Mouse (Mus musculus): ENCODE results near the gene Gzf1. TPM values are rescaled to one million over a fixed set of nuclear protein-coding genes. Genes with fewer than 3 reads are reported as not detected.

Gene Gzf1
- 11.7 TPM for polyA plus RNA-seq (2017; shearing (Covaris generic))

DNA sequence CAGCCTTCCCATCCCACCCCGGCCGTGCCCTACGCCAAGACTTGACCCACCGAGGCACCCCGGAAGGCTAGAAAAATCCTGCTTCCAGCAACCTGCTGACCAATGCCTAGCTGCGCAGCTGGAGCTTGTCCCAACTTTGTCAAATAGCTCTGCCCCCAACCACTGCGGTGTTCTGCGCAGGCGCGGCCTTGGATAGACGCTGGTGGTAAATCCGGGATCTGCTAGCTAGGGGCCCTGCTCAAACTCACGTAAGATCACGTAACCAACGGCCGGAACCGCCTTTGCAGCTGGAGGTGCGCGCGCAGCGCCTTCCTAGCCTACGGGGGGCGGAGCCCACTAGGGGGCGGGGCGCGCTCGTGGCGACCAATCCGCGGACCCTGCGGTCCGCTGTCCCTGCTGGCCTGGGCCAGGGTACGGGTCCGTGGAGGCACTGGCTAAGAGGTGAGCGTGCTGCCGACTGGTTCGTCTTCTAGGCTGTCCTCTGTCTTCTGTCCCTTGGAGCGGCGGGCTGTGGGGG, at the start of gene Gzf1:
Gene Gzf1 (plus strand): TSS at position 249 of the 517 bp plus-strand sequence.

DNA sequence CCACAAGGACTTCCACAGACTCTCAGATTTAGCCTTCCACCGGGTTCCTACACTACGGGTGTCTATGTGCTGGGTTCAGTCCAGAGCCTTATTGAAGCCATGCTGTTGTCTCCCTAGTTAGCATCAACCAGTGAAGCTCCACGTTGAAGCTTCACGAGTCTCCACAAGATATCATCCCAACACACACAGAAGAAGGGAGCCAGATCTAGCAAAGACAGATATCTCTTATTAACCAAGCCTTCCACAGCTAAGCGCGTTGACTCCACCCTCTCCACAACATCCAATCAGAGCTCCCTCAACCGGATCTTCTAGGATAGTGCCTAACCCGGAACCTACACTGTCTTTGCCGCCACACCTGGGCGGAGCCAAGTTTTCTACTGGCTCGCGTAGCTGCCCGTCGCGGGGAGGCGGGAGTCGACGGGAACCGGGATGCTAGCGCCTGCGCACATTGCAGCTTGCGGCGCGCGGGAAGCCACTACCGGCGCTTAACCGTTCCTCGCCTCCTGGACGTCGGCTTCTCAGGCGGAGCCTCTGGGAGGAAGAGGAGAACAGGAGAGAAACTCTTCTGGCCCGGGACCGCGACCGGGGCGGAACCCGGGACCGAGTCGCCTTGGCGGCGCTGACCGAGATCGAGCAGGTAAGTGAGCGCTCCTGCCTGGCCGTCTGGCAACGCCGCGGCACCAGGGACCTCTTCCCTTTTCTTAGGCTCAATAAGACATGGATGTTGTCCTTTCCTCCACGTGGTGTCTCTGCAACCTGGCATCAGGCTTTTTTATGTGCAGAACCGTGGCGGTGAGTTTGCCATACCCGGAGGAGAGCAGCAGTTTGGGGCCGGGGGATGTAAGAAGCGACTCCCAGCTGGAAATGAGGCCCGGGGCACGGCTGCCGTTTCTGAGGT, 8.4 kb upstream of the Gzf1 start, which contains the start of gene Nxt1:
Gene Nxt1 (plus strand): TSS at position 403 of the 898 bp plus-strand sequence.

DNA sequence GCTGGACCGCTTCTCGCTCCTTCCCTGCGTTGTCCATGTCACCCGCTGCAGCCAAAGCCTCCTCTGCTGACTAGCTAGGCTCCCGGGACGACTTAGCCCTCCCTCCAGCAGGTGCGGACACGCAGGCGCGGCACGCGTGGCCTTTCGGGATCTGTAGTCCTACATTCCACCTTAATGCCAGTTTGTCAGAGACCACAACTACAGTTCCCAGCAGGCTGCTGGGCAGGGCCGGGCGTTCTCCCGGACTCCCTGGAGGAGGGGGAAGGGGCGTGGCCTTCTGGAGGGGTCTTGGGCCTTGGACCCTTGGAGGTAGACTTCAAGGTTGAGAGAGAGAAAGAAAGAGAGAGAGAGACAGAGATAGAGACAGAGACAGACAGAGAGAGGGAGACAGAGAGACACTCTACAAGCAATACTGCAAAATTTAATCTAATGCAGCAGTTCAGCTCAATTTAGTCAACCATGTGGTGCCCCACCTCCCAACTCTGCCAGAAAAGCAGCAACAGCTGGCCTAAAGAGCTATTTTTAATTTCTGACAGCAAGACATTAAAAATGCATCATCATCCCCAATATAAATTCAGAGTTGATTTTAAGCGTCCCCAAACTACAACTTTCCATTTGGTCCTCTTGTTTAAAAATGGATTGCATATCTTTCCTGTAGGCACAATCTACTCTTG, 51.6 kb downstream of the Gzf1 start, which contains the start of gene Napb:
Gene Napb (minus strand): TSS at position 141 of the 674 bp plus-strand sequence.

Other genes starting within 250 kb of the Gzf1 start
- gene Cd93, start 237.5 kb upstream of the Gzf1 start, polyA plus RNA-seq (2017; shearing (Covaris generic)), result 0.12 TPM
- gene Nxt1, start 8.4 kb upstream of the Gzf1 start, polyA plus RNA-seq (2017; shearing (Covaris generic)), result 58.2 TPM
- gene Napb, start 51.4 kb downstream of the Gzf1 start, polyA plus RNA-seq (2017; shearing (Covaris generic)), result 1.6 TPM
- not detected for gene Cstl1, start 69.3 kb downstream of the Gzf1 start, polyA plus RNA-seq (2017; shearing (Covaris generic))
- not detected for gene Cst11, start 90.5 kb downstream of the Gzf1 start, polyA plus RNA-seq (2017; shearing (Covaris generic))
- not detected for gene 8030411F24Rik, start 101.0 kb downstream of the Gzf1 start, polyA plus RNA-seq (2017; shearing (Covaris generic))
- gene Cst12, start 108.3 kb downstream of the Gzf1 start, polyA plus RNA-seq (2017; shearing (Covaris generic)), result not detected
- gene Cst8, start 117.8 kb downstream of the Gzf1 start, polyA plus RNA-seq (2017; shearing (Covaris generic)), result not detected
- not detected for gene Cst13, start 139.1 kb downstream of the Gzf1 start, polyA plus RNA-seq (2017; shearing (Covaris generic))
- gene Cst9, start 154.1 kb downstream of the Gzf1 start, polyA plus RNA-seq (2017; shearing (Covaris generic)), result not detected
- not detected for gene 9230104L09Rik, start 184.0 kb downstream of the Gzf1 start, polyA plus RNA-seq (2017; shearing (Covaris generic))
- 140 TPM for gene Cst3, start 194.7 kb downstream of the Gzf1 start, polyA plus RNA-seq (2017; shearing (Covaris generic))

Measured in CD4-positive, CD25-positive, alpha-beta regulatory T cell (primary cell).